Mouse (Mus musculus) heart, embryonic 11.5 days (tissue): ENCODE results near the gene Rell1. TPM values are rescaled to one million over a fixed set of nuclear protein-coding genes. Genes with fewer than 3 reads are reported as not detected.

Experiments
- ATAC-seq: fragments of 200-750 bp; cut with Nextera tagmentation; replicated peaks from 2 replicates; pipeline ENCODE4 v1.8.0; 2017; ENCODE audit warnings: moderate library complexity; ENCODE audit not compliant: insufficient number of reproducible peaks, low FRiP score, low TSS enrichment
- H3K27ac ChIP-seq: fragments of 300-500 bp; sonication (generic); 2 replicates; pipeline ENCODE4 v1.5.1; 2014; ENCODE audit warnings: mild to moderate bottlenecking, low read depth, low read length
- H3K27me3 ChIP-seq: fragments of 300-500 bp; sonication (generic); 2 replicates; pipeline ENCODE4 v1.6.1; 2014; ENCODE audit warnings: mild to moderate bottlenecking, low read length, mixed read lengths; ENCODE audit not compliant: control insufficient read depth, insufficient read depth
- H3K36me3 ChIP-seq: fragments of 300-500 bp; sonication (generic); 2 replicates; pipeline ENCODE4 v1.6.1; 2014; ENCODE audit warnings: mild to moderate bottlenecking, low read length, moderate library complexity, mixed read lengths; ENCODE audit not compliant: control insufficient read depth, insufficient read depth
- H3K4me1 ChIP-seq: fragments of 300-500 bp; sonication (generic); 2 replicates; pipeline ENCODE4 v1.6.1; 2014; ENCODE audit warnings: low read length; ENCODE audit not compliant: control insufficient read depth, insufficient read depth
- H3K4me2 ChIP-seq: fragments of 300-500 bp; sonication (generic); 2 replicates; pipeline ENCODE4 v1.6.1; 2014; ENCODE audit warnings: mild to moderate bottlenecking, moderate library complexity
- H3K4me3 ChIP-seq: fragments of 300-500 bp; sonication (generic); 2 replicates; pipeline ENCODE4 v1.5.1; 2014; ENCODE audit warnings: low read depth, low read length
- H3K9ac ChIP-seq: fragments of 300-500 bp; sonication (generic); 2 replicates; pipeline ENCODE4 v1.6.1; 2014; ENCODE audit warnings: mild to moderate bottlenecking, low read depth, low read length, moderate library complexity
- H3K9me3 ChIP-seq: fragments of 300-500 bp; sonication (generic); replicated peaks from 2 replicates; pipeline ENCODE4 v1.6.1; 2016; ENCODE audit warnings: low read length; ENCODE audit not compliant: control insufficient read depth
- WGBS: fragments of 180-500 bp; shearing (Covaris S2); extraction: QIAGEN DNeasy Blood & Tissue Kit; methylation state at CpG from one replicate; pipeline ENCODE4 v1.1.7; 2014; ENCODE audit not compliant: insufficient replicate concordance; 5-methylcytosine and 5-hydroxymethylcytosine counted together
- polyA plus RNA-seq: library from polyadenylated mRNA; unstranded; fragments of >200 nt; fragmentation: Nextera tagmentation; extraction: Ambion mirVana; gene quantifications from 2 replicates; pipeline ENCODE4 v1.2.1, GENCODE M21; 2014

Gene Rell1
- polyA plus RNA-seq, 1 experiment from 2014 or later: 6.6 TPM

- H3K9ac ChIP-seq: no peak overlapping the region
- H3K4me2 ChIP-seq: no peak overlapping the region
- no peak overlapping the region for H3K4me3 ChIP-seq
- no peaks in the 10 kb centered on the region for H3K4me1 ChIP-seq
- 0 out of 2 replicates have a peak, but pooled peaks cover 4% of the 10 kb centered on the region for H3K9me3 ChIP-seq
- no peak for ATAC-seq
- H3K36me3 ChIP-seq: peaks cover 5% of the 10 kb centered on the region; the same call in 1 of the 2 replicates
- WGBS: 72% methylated on average over 13 of the region's 13 CpGs
- no peaks in the 10 kb centered on the region for H3K27me3 ChIP-seq
- H3K27ac ChIP-seq: no peak overlapping the region
Measured at GRCm38 (mm10) chr5:63923305-63924025, 45.2 kb downstream of the Rell1 start.

- WGBS: 71% methylated on average over 4 of the region's 4 CpGs
- no peak overlapping the region for H3K9ac ChIP-seq
- no peaks in the 10 kb centered on the region for H3K27me3 ChIP-seq
- no peaks in the 10 kb centered on the region for H3K36me3 ChIP-seq
- no peak overlapping the region for H3K27ac ChIP-seq
- no peaks in the 10 kb centered on the region for H3K4me1 ChIP-seq
- no peak for ATAC-seq
- H3K9me3 ChIP-seq: no peaks in the 10 kb centered on the region
- H3K4me3 ChIP-seq: no peak overlapping the region
- H3K4me2 ChIP-seq: no peak overlapping the region
Measured at GRCm38 (mm10) chr5:63918201-63918600, 50.5 kb downstream of the Rell1 start.

- no peak overlapping the region for H3K4me2 ChIP-seq
- H3K9me3 ChIP-seq: no peaks in the 10 kb centered on the region
- no peaks in the 10 kb centered on the region for H3K4me1 ChIP-seq
- H3K27me3 ChIP-seq: no peaks in the 10 kb centered on the region
- 81% methylated on average over 10 of the region's 10 CpGs for WGBS
- no peak overlapping the region for H3K4me3 ChIP-seq
- no peak for ATAC-seq
- H3K27ac ChIP-seq: no peak overlapping the region
- no peaks in the 10 kb centered on the region for H3K36me3 ChIP-seq
- H3K9ac ChIP-seq: no peak overlapping the region
Measured at GRCm38 (mm10) chr5:63916457-63917139, 52.1 kb downstream of the Rell1 start.

DNA sequence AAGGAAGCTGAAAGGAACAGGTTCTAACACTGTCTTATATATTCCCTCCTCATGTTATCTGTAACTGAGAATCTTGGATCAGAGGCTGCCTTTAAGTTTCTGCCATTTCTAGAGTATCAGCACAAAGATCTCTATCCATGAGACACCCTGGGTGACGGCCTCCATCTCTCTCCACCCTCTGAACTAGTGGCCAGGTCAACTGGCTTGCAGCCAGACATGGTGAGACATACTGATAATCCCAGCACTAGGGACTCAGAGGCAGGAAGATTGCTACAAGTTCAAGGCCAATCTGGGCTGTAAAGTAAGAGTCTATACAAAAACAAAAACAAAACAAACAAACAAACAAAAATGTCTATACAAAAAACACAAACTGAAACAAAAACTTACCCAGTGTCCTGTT lies 53.8 kb downstream of the Rell1 start:
- H3K4me1 ChIP-seq: no peaks in the 10 kb centered on the region
- no peak overlapping the region for H3K4me2 ChIP-seq
- no peak overlapping the region for H3K27ac ChIP-seq
- WGBS: 46% methylated on average over 1 of the region's 1 CpGs
- ATAC-seq: no peak
- H3K27me3 ChIP-seq: 0 out of 2 replicates have a peak, but pooled peaks cover 2% of the 10 kb centered on the region
- H3K4me3 ChIP-seq: no peak overlapping the region
- H3K9me3 ChIP-seq: no peaks in the 10 kb centered on the region
- H3K9ac ChIP-seq: no peak overlapping the region
- no peaks in the 10 kb centered on the region for H3K36me3 ChIP-seq

DNA sequence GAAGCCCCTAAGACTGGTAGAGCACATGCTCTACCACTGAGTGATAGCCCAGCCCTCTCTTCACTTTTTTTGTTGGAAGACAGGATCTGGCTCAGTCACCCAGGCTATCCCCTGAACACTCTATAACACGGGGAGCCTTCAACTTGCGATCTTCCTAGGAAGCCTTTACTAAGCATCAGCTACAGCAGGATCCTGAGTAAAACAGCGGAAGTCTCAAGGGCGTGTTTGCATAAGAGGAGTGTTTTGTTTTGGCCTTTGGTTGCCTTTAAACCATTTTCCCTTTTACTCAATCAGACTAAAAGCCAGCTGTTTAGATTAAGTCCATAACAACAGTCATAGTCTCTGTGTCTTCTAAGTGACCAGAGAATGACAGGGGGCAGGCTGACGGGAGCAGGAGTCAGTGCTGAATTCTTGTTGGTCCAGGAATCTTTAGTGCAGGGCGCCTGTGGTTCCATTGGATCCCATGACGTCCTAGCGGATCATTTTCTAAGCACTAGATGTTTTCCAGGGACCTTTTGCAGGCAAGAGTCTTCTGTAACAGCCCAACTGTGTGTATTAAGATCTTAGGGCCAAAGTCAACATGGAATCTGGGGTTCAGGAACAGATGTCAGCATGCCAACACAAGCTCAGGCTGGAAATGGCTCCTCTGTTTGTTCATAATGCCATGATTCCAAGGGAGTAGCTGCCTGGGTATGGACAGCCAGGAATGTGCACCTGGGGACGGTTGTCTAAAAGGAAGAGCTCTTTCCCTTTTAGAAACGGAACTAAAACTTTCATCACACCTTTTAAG lies 58.3 kb downstream of the Rell1 start:
- H3K9ac ChIP-seq: no peak overlapping the region
- H3K9me3 ChIP-seq: no peaks in the 10 kb centered on the region
- H3K4me1 ChIP-seq: no peaks in the 10 kb centered on the region
- peaks cover 12% of the 10 kb centered on the region for H3K27me3 ChIP-seq
- ATAC-seq: no peak
- WGBS: 76% methylated on average over 10 of the region's 10 CpGs
- no peak overlapping the region for H3K4me3 ChIP-seq
- no peak overlapping the region for H3K4me2 ChIP-seq
- H3K27ac ChIP-seq: no peak overlapping the region
- no peaks in the 10 kb centered on the region for H3K36me3 ChIP-seq

GRCm38 (mm10) chr5:63907513-63907912 lies 61.2 kb downstream of the Rell1 start:
- Histone ChIP-seq H3K9me3 (no peaks in the 10 kb centered on the region), H3K4me1 (no peaks in the 10 kb centered on the region), H3K9ac (no peak overlapping the region), H3K4me2 (no peak overlapping the region), H3K27ac (no peak overlapping the region; the same call in 1 of the 2 replicates), H3K27me3 (peaks cover 12% of the 10 kb centered on the region), H3K36me3 (no peaks in the 10 kb centered on the region), H3K4me3 (no peak overlapping the region)
- ATAC-seq: no peak
- WGBS: 62% methylated on average over 4 of the region's 4 CpGs

- H3K4me1 ChIP-seq: no peaks in the 10 kb centered on the region
- no peak overlapping the region for H3K4me2 ChIP-seq
- no peak overlapping the region for H3K4me3 ChIP-seq
- H3K9ac ChIP-seq: no peak overlapping the region
- WGBS: 42% methylated on average over 13 of the region's 13 CpGs
- no peaks in the 10 kb centered on the region for H3K36me3 ChIP-seq
- ATAC-seq: 0 out of 2 replicates have a peak, but pooled peaks have one; percentile 31
- H3K9me3 ChIP-seq: no peaks in the 10 kb centered on the region
- H3K27ac ChIP-seq: no peak overlapping the region
- H3K27me3 ChIP-seq: peaks cover 12% of the 10 kb centered on the region
Measured at GRCm38 (mm10) chr5:63906149-63907093, 62.3 kb downstream of the Rell1 start.

DNA sequence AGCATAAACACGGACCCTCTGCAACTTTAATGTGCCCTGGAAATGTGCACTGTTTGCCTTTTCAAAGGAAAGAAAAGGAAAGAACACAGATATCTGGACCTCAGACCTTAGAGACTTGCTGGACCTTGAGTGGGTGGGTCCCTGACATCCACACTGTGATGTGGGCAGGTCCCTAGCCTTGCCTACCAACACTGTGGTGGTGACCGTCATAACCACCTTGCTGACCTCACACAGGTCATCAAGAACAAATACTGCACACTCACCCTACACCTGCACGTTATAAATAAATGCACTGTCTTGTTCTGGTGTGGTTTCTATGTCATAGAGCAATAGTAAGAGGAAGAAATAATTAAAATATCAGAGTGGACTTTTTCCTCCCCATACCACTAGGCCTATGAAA lies 65.4 kb downstream of the Rell1 start:
- H3K4me2 ChIP-seq: no peak overlapping the region
- no peak overlapping the region for H3K9ac ChIP-seq
- H3K9me3 ChIP-seq: no peaks in the 10 kb centered on the region
- ATAC-seq: no peak
- H3K27me3 ChIP-seq: peaks cover 9% of the 10 kb centered on the region
- H3K4me3 ChIP-seq: no peak overlapping the region
- no peaks in the 10 kb centered on the region for H3K4me1 ChIP-seq
- WGBS: 75% methylated on average over 3 of the region's 3 CpGs
- H3K36me3 ChIP-seq: no peaks in the 10 kb centered on the region
- no peak overlapping the region for H3K27ac ChIP-seq
